Mouse (Mus musculus) adrenal gland, postnatal 36 days (tissue): ENCODE measurements at regions not wholly inside any gene's neighbourhood (a gene's known extent, or its start where the extent isn't known, plus 50 kb on each side); places are given as distances from the start of the nearest gene placed in this dataset.

Experiments
- DNase-seq, 2 experiments: peaks; one replicate each; pipeline ENCODE4 v3.0.0; 2021; ENCODE audit warnings: mixed read lengths in 1 of 2

DNA sequence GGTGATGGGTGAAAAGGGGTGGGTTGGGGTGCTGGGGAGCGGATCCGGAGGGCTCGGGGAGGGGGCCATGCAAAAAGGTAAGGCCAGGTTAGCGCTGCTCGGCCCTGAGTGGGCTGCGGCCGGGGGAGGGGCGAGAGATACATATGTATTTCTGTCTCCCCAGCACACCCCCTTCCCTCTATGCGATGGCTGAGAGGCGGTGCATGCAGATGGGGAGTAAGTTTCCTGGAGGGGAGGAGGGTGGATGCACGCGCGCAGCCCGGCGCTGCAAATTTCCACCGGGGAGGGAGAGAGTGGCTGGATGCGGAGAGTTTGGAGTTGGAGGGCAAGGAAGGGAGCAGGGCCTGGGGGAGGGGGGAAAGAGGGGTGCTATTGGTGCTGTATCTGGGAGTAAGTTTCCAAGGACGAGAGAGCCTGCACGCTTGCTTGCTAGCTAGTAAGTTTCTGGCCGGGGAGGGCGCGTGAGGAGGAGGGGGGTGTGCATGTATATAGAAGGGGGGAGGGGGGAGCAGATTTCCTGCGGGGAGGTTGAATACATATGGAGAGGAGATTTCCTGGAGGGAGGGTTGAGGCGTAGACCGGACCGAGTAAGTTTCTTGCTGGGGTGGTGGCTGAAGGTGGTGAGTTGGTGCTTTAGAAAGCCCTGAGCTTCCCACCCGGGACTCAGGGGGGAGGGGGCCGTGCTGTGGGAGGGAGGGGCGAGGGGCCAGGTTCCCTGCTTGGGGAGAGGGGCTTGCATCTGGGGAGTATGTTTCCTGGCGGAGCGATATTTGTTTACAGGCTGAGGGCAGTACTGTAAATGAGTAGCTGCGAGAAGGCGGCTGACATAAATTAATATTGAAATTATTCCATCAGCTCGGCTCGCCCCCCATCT is 130.8 kb upstream of the Ubr2 start:
- DNase-seq: peak; percentile 74 to 81

GRCm38 (mm10) chr17:47140241-47140968 is 130.0 kb upstream of the Ubr2 start:
- DNase-seq: peak; percentile 76 to 83

DNA sequence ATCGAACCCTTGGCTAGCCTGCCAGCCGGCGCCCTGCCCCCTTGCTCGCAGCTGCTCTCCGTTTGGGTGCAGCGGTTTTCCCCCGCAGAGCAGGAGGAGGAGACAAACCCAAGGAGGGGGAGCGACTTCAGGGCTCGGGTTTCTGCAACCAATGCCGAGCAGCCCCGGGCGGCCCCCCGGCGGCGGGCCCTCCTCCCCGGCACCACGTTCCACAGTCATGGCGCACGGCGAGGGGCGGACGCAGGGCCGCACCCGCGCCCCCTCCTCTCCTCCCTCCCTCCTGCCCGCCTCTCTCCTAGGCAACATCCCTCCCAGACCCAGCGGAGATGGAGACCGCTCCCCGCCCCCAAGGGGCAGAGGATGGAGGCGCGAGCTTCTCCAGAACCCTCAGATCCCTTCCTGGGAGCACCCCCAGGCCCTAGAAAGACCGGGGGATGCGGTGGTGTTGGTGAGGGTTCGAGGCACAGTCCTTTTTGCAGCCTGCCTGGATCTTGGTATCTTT is 129.4 kb upstream of the Ubr2 start:
- peak; percentile 95 to 97 for DNase-seq

DNA sequence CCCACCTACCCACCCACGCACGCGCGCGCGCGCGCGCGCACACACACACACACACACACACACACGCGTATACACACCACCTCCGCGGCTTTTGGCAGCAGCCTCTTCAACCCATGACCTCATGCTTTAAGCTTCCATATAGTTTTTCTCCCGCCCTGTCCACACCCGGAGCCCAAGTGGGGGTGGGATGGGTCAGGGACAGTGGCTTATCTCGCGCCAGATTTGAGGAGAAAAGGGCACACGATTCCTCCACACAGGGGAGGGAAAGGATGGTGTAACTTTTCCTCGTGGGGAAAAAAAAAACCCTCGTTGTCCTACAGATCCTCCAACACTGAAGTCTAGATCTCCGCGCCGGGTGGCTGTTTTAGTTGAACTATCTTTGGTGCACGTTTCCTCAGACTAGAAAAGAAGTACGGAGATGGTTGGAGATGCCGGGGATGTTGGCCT is 128.8 kb upstream of the Ubr2 start:
- peak; percentile 50 to 56 for DNase-seq

GRCm38 (mm10) chr17:47138174-47138573 is 127.8 kb upstream of the Ubr2 start:
- DNase-seq: no peak

DNA sequence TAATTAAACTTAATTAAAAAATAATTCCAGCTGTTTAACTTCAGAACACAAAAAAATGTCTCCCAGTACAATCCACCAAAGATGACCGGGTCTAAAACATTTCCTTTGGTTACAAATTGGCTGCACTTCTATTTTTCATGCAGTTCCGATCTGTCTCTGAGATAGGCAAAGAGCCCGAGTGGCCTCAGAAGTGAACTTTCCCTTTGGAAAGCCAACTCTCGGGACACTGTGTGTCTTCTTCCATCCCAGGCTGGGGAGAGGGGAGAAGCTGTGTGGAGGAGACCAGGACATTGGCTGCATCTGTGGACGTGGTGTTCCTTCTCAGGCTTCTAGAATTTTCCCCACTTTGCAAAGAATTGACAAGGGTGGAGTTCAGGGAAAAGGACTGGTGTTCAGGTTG is 125.0 kb upstream of the Ubr2 start:
- DNase-seq: no peak

GRCm38 (mm10) chr17:47133785-47134184 is 123.4 kb upstream of the Ubr2 start:
- DNase-seq: no peak

- DNase-seq: peak; percentile 82
Measured at GRCm38 (mm10) chr17:47127571-47127970, 117.2 kb upstream of the Ubr2 start.

DNA sequence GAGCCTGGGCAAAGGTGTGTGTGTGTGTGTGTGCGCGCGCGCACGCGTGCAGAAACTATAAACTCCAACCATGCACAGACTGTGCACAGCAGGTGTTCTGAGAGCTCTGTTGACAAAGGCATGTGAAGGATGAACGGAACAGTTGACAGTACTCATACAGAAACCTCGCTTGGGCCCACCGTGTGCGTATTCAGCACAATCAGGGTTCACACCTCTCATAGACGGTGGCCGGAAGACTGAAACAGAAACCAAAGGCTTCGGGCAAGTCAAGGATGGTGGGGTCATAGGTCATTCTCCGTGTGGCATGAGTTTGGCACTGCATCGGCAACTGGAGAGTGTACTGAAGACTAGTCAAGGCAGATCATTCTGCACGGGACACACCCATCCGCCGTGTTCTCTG is 113.2 kb upstream of the Ubr2 start:
- DNase-seq: no peak

GRCm38 (mm10) chr17:47122221-47122620 is 111.9 kb upstream of the Ubr2 start:
- peak; percentile 26 to 38 for DNase-seq

DNA sequence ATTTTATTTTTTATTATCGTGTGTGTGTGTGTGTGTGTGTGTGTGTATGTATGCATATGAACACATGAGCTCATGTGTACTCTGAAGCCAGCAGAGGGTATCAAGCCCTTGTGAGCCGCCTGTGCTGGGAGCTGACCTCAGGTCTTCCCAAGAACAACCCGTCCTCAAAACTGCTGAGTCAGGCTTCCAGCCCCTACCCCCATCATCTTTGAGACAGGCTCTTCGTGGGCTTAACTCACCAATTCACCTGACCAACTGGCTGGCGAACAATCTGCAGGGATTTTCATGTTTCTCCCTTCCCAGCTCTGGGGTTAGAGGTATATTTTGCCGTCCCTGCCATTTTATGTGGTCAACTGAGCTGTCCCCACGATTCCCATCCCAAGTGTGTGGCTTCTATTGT is 107.7 kb upstream of the Ubr2 start:
- DNase-seq: no peak

DNA sequence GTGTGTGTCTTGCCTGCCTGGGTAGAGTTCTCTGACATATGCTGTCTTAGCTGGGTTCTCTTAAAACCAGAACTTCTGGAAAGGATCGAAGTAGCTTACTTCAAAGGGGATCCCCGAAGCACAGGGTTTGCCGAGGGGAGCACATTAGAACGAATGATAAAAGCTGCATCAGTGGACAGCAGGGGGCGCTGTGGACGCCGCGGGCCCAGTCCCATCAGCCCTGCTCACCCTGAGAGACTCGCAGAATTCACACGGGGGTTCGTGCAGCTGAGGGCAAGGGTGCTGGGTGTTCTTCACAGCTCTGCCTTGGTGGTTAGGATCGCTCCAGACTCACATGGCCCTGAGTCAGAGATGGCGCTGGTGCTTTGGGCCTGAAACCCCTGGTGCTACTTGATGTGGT is 105.4 kb upstream of the Ubr2 start:
- peak; percentile 67 to 82 for DNase-seq

DNA sequence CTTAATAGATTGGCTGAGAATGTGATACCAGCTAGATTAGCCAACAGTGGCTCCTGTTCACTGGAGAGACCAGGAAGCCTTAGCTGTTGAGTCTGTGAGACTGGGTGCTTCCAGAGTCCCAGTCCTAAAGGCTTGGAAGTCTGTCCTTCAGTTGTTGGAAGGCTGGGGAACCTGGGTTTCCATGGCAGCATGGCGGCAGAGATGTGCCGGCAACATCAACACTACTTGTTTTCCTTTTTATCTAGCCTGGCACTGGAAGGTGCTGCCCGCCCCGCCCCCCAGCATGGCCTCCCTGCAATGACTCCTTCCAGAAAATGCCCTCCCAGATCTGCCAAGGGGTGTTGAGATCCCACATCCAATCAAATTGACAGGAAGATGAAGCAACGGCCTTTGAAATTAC is 104.8 kb upstream of the Ubr2 start:
- peak; percentile 33 to 44 for DNase-seq

GRCm38 (mm10) chr17:47114736-47115135 is 104.4 kb upstream of the Ubr2 start:
- peak; percentile 69 to 81 for DNase-seq

GRCm38 (mm10) chr17:47112556-47113225 is 102.3 kb upstream of the Ubr2 start:
- DNase-seq: peak; percentile 20 to 27

GRCm38 (mm10) chr17:47110836-47111235 is 100.5 kb upstream of the Ubr2 start:
- DNase-seq: no peak

- DNase-seq: no peak
Measured at GRCm38 (mm10) chr17:47104328-47104727, 94.0 kb upstream of the Ubr2 start.

- no peak for DNase-seq
Measured at GRCm38 (mm10) chr17:47095191-47095590, 84.8 kb upstream of the Ubr2 start.

DNA sequence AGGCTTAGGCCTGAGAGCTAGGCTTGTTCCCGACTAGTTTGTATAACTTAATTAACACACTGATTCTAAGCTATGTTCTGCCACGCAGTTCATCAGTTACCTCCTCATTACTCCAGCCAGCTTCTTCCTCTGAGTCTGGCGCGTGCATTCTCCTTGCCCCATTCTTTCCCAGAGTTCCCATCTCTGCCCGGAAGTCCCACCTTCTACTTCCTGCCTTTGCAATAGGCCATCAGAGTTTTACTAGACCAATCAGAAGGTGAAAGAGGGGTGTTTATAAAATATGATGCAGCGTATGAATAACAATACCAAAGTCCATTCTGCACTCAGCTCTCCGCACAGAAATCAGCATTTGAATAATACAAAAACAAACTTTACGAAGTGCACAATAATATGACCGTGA is 81.7 kb upstream of the Ubr2 start:
- DNase-seq: no peak

- DNase-seq: peak in 1 of 2 experiments; percentile 49
Measured at GRCm38 (mm10) chr17:47089769-47090168, 79.4 kb upstream of the Ubr2 start.

- no peak for DNase-seq
Measured at GRCm38 (mm10) chr17:47069206-47069605, 58.9 kb upstream of the Ubr2 start.

- peak; percentile 82 to 89 for DNase-seq
Measured at GRCm38 (mm10) chr17:47065307-47065901, 55.0 kb upstream of the Ubr2 start.
